Mouse (Mus musculus) CD4-positive, CD25-positive, alpha-beta regulatory T cell, adult 2 months (primary cell): ENCODE results near the gene Siglec1.
"Not testable (repeated sequence)": the region's sequence is repeated elsewhere in the genome, so short reads cannot be mapped to it uniquely, and the experiment has no call there.

Source experiments
- DNase-seq: peaks from one replicate; pipeline ENCODE4 v3.0.0-alpha.2; 2012; ENCODE audit warnings: low read depth, low spot score

Siglec1 gene

GRCm38 (mm10) chr2:131052862-131053418 is 33.6 kb downstream of the Siglec1 start:
- no peak for DNase-seq

- no peak for DNase-seq
Observed at GRCm38 (mm10) chr2:131052043-131052442, 34.5 kb downstream of the Siglec1 start.

- DNase-seq, result no peak
Observed at GRCm38 (mm10) chr2:131046025-131046424, 40.5 kb downstream of the Siglec1 start.

- DNase-seq, result no peak
Observed at GRCm38 (mm10) chr2:131044989-131045720, 41.4 kb downstream of the Siglec1 start.

GRCm38 (mm10) chr2:131044354-131044852 is 42.2 kb downstream of the Siglec1 start:
- no peak for DNase-seq

GRCm38 (mm10) chr2:131042988-131043387 is 43.6 kb downstream of the Siglec1 start, which contains the start of gene Gfra4:
TSS of gene Gfra4 (minus strand) at chr2:131043088.
- no peak for DNase-seq

GRCm38 (mm10) chr2:131040854-131041825 is 45.4 kb downstream of the Siglec1 start:
- DNase-seq, result no peak

GRCm38 (mm10) chr2:131038675-131039074 is 47.9 kb downstream of the Siglec1 start:
- DNase-seq, result no peak

- no peak for DNase-seq
Observed at GRCm38 (mm10) chr2:131038197-131038596, 48.4 kb downstream of the Siglec1 start.

GRCm38 (mm10) chr2:131037226-131037990 is 49.2 kb downstream of the Siglec1 start:
- DNase-seq, result no peak

- DNase-seq, result no peak
Observed at GRCm38 (mm10) chr2:131036757-131037156, 49.8 kb downstream of the Siglec1 start.

GRCm38 (mm10) chr2:131036343-131036742 is 50.2 kb downstream of the Siglec1 start:
- DNase-seq, result no peak

GRCm38 (mm10) chr2:131031406-131031805 is 55.2 kb downstream of the Siglec1 start:
- not testable (repeated sequence) for DNase-seq

GRCm38 (mm10) chr2:131030998-131031397 is 55.6 kb downstream of the Siglec1 start:
- DNase-seq, result no peak

GRCm38 (mm10) chr2:131030561-131030960 is 56.0 kb downstream of the Siglec1 start:
- DNase-seq, result no peak

- DNase-seq, result no peak
Observed at GRCm38 (mm10) chr2:131029065-131029935, 57.3 kb downstream of the Siglec1 start.

- DNase-seq, result no peak
Observed at GRCm38 (mm10) chr2:131026941-131027340, 59.6 kb downstream of the Siglec1 start.

GRCm38 (mm10) chr2:131025230-131025629 is 61.3 kb downstream of the Siglec1 start:
- no peak for DNase-seq
